Mouse (Mus musculus): Measurements from ENCODE around the gene Furin.

- TF ChIP-seq CTCF (IDR thresholded peaks at IDR 0.05; ENCODE audit: extremely low read depth, insufficient read length, insufficient replicate concordance, low read depth, low read length) (no peak), POLR2A (IDR thresholded peaks at IDR 0.05; ENCODE audit: low read depth, low read length) (no peak)
These were observed 48.8 kb upstream of the Furin start for GRCm38 (mm10) chr7:80453997-80454396.

Data from small intestine, adult 2 months (tissue).